Mouse (Mus musculus) gastrocnemius, adult 2 months (tissue): ENCODE measurements around the gene Ccdc83. TPM values are rescaled to one million over a fixed set of nuclear protein-coding genes. Genes with fewer than 3 reads are reported as not detected.

Source experiments
- DNase-seq: peaks from one replicate; pipeline ENCODE4 v3.0.0; 2022
- H3K27ac ChIP-seq: fragments of 200-600 bp; 2 replicates; pipeline ENCODE4 v1.8.1; 2022; ENCODE audit warnings: mild to moderate bottlenecking
- H3K4me3 ChIP-seq: fragments of 200-600 bp; 2 replicates; pipeline ENCODE4 v1.8.1; 2022; ENCODE audit warnings: mild to moderate bottlenecking, moderate library complexity
- CTCF ChIP-seq: fragments of 200-600 bp; IDR thresholded peaks from 2 replicates; pipeline ENCODE4 v1.8.1; 2022; ENCODE audit warnings: antibody characterized with exemption, mild to moderate bottlenecking, moderate library complexity
- intact Hi-C: fragments of 180-260 bp; cut with DNase I; formaldehyde crosslinking; loops from one replicate; pipeline ENCODE4 v1.15.1; 2025
- long read RNA-seq, 2 experiments: library from polyadenylated mRNA; stranded (forward); transcript quantifications; one replicate each; pipeline ENCODE4 v2.0.0; 2021
- total RNA-seq, 2 experiments: library from RNA; stranded (reverse); gene quantifications; 2 replicates each; pipeline ENCODE4 v1.2.3; 2021

Gene Ccdc83
- not detected for total RNA-seq
- long read RNA-seq, experiment 1 = 0 reads
- long read RNA-seq, experiment 2, partial matches to known transcripts = 0 of 1 reads
- long read RNA-seq, experiment 2, other reads (novel, unspliced or antisense) = 1 of 1 reads

DNA sequence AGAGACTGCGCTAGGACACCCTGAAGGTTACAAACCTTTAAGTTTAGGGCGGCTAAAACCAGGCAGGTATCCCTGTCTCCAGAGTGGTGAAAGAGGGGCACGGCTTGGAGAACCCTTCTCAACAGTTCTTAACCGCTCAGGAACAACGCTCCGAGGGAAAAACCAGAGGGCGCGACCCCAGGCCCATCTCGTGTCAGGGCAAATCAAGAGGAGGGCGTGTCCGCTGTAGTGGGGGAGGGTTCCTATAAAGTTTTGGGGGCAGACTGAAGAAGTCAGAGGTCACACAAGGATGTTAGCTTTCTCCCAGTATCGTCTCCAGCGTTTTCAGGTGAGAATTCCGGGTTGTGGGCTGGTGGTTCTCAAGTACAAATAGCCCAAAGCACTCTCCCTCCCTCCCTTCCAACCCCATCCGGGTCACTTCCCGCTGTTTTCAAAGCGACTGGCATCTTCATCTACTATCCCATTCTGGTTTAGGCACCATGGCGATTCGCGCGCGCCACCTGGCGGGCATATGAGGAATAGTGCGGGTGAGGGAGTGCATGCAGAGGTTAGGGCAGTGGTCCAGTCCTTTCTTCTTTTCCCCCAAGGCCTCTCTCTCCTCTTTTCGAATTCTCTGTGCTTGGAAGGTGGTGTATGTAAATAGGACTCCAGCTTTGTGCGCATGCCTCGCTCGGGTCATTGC lies at the start of gene Ccdc83:
Ccdc83 (minus strand) TSS at position 489 of the 682 bp plus-strand sequence.
- peak within 1 kb of the TSS; percentile 50 for H3K27ac ChIP-seq
- TF ChIP-seq CTCF = peak; percentile 99
- intact Hi-C loops = loop anchor here (1.0 to 10.0 kb wide), 3 partner anchors 121 to 267 kb away; no protein-coding TSS in a partner anchor
- DNase-seq = peak; percentile 86
- H3K4me3 ChIP-seq = peak within 1 kb of the TSS; percentile 62

DNA sequence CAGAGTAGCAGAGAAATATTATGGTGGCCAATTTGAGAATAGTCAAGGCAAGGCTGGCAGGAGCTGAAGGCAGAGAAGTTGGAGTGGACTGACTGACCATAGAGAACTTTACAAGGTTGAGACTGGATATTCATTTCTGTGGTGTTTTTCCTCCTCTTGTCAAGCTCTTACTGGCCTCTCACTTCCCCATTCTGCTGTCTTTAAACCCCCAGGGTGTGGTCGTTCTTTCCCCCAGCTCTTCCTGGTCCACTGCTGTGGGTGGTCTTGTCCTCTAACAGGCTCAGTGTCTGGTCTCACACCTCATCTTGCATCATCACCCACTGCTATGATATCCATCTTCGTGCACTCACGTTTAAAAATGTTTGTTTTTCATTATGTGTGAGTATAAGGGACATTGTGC lies 47.8 kb upstream of the Ccdc83 start:
- TF ChIP-seq CTCF = no peak
- Histone ChIP-seq H3K4me3 (no peak overlapping the region), H3K27ac (no peak overlapping the region)
- intact Hi-C loops = no loop called here
- DNase-seq = no peak

DNA sequence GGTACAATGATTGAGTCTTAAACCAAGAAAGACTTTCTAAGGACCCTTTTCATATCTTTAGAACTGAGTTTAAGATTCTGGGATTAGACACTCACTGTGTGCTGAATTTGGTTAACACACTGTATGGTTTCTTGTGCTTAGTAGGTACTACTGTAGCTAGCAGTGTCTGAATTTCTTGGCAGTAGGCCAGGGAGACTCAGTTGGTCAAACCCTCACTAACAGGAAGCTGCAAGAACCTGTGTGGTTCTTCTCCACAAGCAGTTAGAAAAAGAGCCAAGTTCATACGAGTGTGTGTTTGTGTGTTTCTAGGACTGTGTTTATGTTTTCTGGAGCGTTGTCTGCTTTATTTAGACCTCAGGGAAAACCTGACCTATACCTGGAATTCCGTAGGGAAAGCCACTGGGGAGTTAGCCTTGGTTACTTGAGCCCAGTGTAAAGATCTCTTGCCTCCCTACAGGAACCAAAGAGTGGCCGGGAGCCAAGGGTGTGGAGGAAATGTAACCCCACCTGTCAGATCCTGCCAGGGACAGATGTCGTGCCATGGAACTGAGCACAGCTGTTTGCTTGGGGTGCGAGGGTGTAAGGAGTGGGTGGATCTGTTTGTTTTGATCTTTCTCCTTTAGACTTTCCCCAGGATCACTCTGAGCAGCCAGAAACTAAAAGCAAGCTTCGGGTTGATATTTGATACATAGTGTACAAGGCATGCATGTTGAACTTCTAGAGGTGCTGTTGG lies 46.7 kb upstream of the Ccdc83 start:
- DNase-seq = peak; percentile 71
- Histone ChIP-seq H3K27ac (no peak overlapping the region), H3K4me3 (peak overlapping the region; percentile 26)
- no peak for TF ChIP-seq CTCF
- intact Hi-C loops = no loop called here

DNA sequence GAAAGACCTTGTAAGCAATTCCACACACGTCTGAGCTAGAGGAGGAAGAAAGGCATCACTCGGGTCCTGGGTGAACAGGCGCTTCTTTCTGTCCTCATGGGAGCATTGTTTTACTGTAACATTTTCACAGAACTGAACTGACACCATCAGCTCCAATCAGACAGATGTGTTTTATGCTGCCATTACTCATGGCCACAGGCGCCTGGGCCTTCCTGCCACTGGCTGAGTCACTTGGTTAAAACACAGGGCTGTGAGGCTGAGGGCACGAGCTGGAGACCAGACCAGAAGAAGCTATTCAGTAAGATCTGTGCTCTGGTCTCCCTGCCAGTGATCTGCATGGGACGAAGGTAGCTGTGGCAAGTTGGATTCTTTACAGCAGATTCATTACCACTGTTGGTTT lies 42.4 kb upstream of the Ccdc83 start:
- intact Hi-C loops = no loop called here
- TF ChIP-seq CTCF = no peak
- no peak for DNase-seq
- H3K27ac ChIP-seq = no peak overlapping the region
- no peak overlapping the region for H3K4me3 ChIP-seq

GRCm38 (mm10) chr7:90306968-90307367 lies 41.4 kb upstream of the Ccdc83 start:
- intact Hi-C loops = no loop called here
- no peak for TF ChIP-seq CTCF
- DNase-seq = no peak
- no peak overlapping the region for H3K4me3 ChIP-seq
- H3K27ac ChIP-seq = no peak overlapping the region

DNA sequence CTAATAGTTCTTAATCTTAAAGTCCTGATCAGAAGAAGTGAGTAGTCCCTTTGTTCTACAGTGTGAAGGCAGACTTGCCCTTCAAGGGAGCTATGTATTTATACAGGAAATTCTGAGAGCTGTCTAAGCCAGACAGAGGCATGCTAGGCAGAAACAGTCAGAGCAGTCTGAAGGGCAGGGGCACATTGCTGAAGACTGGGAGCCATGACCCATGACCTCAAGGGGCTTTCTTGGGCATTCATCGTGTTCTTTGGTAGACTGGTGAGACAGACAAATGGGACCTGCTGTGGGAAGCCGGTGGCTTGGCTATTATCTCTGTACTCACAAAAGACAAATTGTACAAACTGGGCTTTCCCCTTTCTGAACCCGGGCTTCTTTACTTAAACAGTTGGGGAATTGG lies 40.5 kb upstream of the Ccdc83 start:
- Histone ChIP-seq H3K4me3 (no peak overlapping the region), H3K27ac (no peak overlapping the region)
- DNase-seq = no peak
- TF ChIP-seq CTCF = no peak
- intact Hi-C loops = no loop called here

DNA sequence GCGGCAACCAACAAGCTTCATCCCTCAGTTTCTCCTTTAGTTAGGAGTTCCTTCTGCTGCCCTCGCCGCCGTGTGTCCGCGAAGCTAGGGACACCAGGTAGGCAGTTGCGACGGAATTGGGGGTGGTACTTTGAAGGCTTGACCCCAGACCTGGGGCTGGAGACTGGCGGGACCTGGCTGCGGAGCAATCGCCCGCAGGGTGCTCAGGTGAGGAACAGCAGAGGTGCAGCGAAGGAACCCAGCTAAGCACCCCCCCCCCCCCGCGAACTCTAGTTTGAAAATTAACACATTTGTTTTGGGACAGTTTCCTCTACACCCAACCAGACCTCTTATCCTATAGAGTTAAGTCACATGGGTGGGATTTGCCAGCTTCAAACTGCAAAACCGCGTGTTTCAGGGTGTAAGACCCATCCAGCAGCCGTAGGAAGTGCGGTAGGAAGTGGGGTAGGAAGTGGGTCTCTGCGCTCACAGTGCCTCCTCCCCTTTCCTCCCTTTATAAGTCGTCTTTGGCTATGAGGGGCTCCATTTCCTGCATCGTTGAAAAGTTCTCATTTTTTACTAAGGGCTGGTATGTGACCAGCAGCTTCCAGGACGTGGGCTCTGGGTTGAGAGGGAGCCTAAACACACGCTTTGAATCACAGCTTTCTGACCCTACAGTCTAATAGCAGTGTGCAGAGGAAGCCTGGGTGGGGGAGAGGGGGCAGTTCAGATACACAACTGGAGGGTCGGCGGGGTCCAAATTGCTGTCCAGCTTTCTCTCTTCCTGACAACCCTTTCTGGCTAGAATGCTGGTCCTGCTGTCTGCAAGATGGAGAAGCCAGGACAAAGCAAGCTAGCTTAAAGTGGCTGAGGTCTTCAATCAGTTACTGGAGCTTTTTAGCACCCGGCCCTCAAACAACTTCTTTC lies 37.3 kb upstream of the Ccdc83 start:
- H3K4me3 ChIP-seq = peak overlapping the region; percentile 78
- intact Hi-C loops = loop anchor here (5.0 kb wide), 1 partner anchor 104 kb away; no protein-coding TSS in a partner anchor
- TF ChIP-seq CTCF = no peak
- DNase-seq = peak; percentile 24
- H3K27ac ChIP-seq = peak overlapping the region; percentile 52

DNA sequence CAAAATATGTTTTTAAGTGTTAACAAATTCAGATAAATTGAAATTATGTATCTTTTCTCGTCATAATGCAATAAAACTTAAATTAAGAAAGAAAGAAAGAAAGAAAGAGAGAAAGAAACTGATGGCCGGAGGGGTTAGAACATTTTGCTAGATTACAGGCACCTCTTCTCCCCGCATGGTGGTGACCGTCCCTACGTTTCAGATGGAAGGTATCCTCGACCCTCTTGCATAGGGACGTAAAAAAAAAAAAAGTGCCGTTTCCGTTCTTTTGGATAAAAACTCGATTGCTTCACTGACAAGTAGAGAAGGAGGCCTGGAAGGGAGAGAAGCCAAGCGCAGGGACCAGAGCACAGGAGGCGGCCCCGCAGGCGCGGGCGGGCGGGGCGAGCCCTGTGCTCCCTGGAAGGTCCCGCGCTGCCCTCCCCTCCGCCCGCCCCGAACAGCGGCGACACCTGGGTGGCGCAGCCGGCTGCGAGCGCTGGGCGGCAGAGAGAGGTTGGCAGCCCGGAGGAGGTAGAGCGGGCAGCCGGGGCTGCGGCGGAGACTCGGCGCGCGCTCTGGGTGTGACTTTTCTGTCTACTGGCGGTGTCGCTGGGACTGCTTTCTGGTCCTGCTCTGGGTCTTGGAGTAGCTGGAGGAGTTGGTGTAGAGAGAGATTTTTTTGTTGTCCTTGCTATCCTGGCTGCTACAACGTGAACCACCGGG lies 36.5 kb upstream of the Ccdc83 start, which contains the start of gene Sytl2:
Sytl2 (plus strand) TSS at position 311 of the 705 bp plus-strand sequence.
- intact Hi-C loops = loop anchor here (5.0 kb wide), 1 partner anchor 105 kb away; no protein-coding TSS in a partner anchor
- peak within 1 kb of the TSS; percentile 52 for H3K27ac ChIP-seq
- peak within 1 kb of the TSS; percentile 78 for H3K4me3 ChIP-seq
- DNase-seq = peak; percentile 80
- TF ChIP-seq CTCF = peak; percentile 5; the same call in 1 of the 2 replicates

DNA sequence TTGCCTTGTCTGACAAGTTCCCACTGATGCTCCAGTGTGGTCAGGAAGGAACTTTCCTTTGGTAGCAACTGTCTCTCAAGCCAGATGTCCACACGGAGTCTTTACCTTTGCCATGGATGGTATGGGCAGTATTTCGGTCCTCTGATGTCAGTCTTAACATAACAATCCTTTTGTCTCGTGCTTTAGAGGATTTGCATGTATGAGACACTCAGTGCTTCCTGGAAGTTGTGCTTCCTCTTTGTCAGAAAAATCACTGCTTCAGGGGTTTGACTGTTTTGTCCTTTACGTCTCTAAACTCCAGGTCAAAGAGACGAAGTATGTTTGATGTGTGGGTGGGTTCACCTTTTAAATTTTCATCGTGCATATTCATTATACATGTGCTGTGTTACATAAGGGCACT lies 26.3 kb upstream of the Ccdc83 start:
- intact Hi-C loops = no loop called here
- no peak for TF ChIP-seq CTCF
- Histone ChIP-seq H3K27ac (no peak overlapping the region), H3K4me3 (no peak overlapping the region)
- no peak for DNase-seq

GRCm38 (mm10) chr7:90284793-90285192 lies 19.2 kb upstream of the Ccdc83 start:
- no peak for TF ChIP-seq CTCF
- Histone ChIP-seq H3K4me3 (no peak overlapping the region), H3K27ac (no peak overlapping the region)
- intact Hi-C loops = loop anchor here (5.0 kb wide), 1 partner anchor 223 kb away; no protein-coding TSS in a partner anchor
- DNase-seq = no peak

DNA sequence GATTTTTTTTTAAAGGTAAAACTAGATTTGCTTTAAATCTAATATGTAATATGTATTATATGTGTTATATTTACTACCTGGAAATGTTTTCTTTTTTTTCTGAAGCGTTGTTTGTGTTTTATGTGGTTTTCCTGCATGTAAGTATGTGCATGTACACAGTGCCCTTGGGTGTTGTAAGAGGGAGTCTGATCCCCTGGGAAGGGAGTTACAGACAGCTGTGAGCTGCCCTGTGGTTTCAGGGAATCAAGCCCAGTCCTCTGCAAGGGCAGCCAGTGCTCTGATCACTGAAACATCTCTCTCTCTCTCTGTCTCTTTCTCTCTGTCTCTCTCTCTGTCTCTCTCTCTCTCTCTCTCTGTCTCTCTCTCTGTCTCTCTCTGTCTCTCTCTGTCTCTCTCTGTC lies 17.2 kb upstream of the Ccdc83 start:
- Histone ChIP-seq H3K27ac (no peak overlapping the region), H3K4me3 (no peak overlapping the region)
- intact Hi-C loops = loop anchor here (5.0 kb wide), 1 partner anchor 225 kb away; no protein-coding TSS in a partner anchor
- no peak for TF ChIP-seq CTCF
- DNase-seq = no peak
